Comparison of ENCODE assay signal across 12 mouse cellular contexts in the genomic region with DNA sequence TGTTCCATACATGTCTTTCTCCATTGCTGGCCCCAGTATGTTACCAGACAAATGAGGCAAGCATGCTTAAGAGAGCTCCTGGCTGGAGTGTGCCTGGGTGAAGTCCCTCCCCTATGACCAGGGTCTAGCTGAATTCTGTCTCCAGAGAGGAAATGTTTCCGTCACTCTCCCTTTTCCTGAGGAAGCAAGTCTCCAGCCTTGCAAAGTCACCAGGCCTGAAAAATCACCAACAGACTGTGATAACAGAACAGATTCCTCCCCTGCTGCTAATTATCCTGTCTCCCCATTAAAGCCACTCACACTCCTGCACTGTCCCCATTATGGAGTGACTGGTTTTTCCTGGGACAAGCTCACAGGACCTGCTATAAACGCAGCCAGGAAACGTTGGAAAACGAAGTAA.
A peak's percentile ranks its signal among the peaks of the same experiment; 100 is the strongest.
DNase-seq lines count a peak whose midpoint lies in the region; ATAC-seq and TF ChIP-seq lines count a peak whose summit lies in the region.
"Had no signal": no experiment of that assay in that cellular context is flagged by ENCODE, and none has a peak within 500 bp of the region (broad histone marks: within the 10 kb centered on the region; RNA-seq: fewer than 3 reads in every experiment).

No protein-coding gene starts in this region.

- H3K9ac ChIP-seq in lung, embryonic 14.5 days: no peak overlapping the region
- H3K9ac ChIP-seq in midbrain, embryonic 15.5 days: no peak overlapping the region
- H3K9ac ChIP-seq: forebrain, embryonic 13.5 days; limb, embryonic 12.5 days; neural tube, embryonic 13.5 days had no signal

- intact Hi-C loops in heart, postnatal 14 days (cut with DNase I): loop anchor here (10.0 kb wide), 1 partner anchor 315 kb away; no protein-coding TSS in a partner anchor

- WGBS in lung, embryonic 14.5 days: 50% methylated on average over 4 of the region's 4 CpGs
- 35% methylated on average over 4 of the region's 4 CpGs for WGBS in lung, adult 2 months
- 77% methylated on average over 4 of the region's 4 CpGs for WGBS in midbrain, embryonic 15.5 days

- peak; percentile 60; the same call in 1 of the 2 replicates for ATAC-seq in lung, embryonic 14.5 days (ENCODE audit: insufficient read depth)
- ATAC-seq in midbrain, embryonic 15.5 days (replicated peaks): no peak
- ATAC-seq: forebrain, embryonic 13.5 days had no signal

- H3K4me2 ChIP-seq in lung, embryonic 14.5 days: no peak overlapping the region
- H3K4me2 ChIP-seq in midbrain, embryonic 15.5 days: no peak overlapping the region
- H3K4me2 ChIP-seq: forebrain, embryonic 13.5 days; limb, embryonic 12.5 days; neural tube, embryonic 13.5 days had no signal

- H3K4me3 ChIP-seq in lung, embryonic 14.5 days (ENCODE audit: low read depth, low read length): no peak overlapping the region
- H3K4me3 ChIP-seq in lung, adult 2 months (replicated peaks; ENCODE audit: extremely low read depth, low read depth, low read length): no peak overlapping the region
- no peak overlapping the region for H3K4me3 ChIP-seq in midbrain, embryonic 15.5 days
- H3K4me3 ChIP-seq: forebrain, embryonic 13.5 days; limb, embryonic 12.5 days; megakaryocyte, embryonic 14.5 days; neural tube, embryonic 13.5 days had no signal

- TF ChIP-seq POLR2A in lung, adult 2 months (IDR thresholded peaks at IDR 0.05; ENCODE audit: borderline replicate concordance, extremely low read depth, low read depth, low read length): no peak

- H3K36me3 ChIP-seq in lung, embryonic 14.5 days (ENCODE audit: insufficient read depth): no peaks in the 10 kb centered on the region
- H3K36me3 ChIP-seq in midbrain, embryonic 15.5 days (replicated peaks): no peaks in the 10 kb centered on the region
- H3K36me3 ChIP-seq: limb, embryonic 12.5 days; neural tube, embryonic 13.5 days had no signal

- no peaks in the 10 kb centered on the region for H3K9me3 ChIP-seq in lung, embryonic 14.5 days (ENCODE audit: low read depth, low read length)
- H3K9me3 ChIP-seq in midbrain, embryonic 15.5 days: no peaks in the 10 kb centered on the region
- H3K9me3 ChIP-seq: forebrain, embryonic 13.5 days; limb, embryonic 12.5 days; neural tube, embryonic 13.5 days had no signal

- H3K27ac ChIP-seq in lung, embryonic 14.5 days (ENCODE audit: low read depth): no peak overlapping the region
- no peak overlapping the region for H3K27ac ChIP-seq in midbrain, embryonic 15.5 days
- H3K27ac ChIP-seq: forebrain, embryonic 13.5 days; limb, embryonic 12.5 days; neural tube, embryonic 13.5 days had no signal

- no peaks in the 10 kb centered on the region for H3K4me1 ChIP-seq in lung, embryonic 14.5 days (ENCODE audit: insufficient read depth)
- H3K4me1 ChIP-seq in lung, adult 2 months (ENCODE audit: control insufficient read depth, insufficient read depth, low read length): no peaks in the 10 kb centered on the region; the same call in 1 of the 2 replicates
- H3K4me1 ChIP-seq in midbrain, embryonic 15.5 days: no peaks in the 10 kb centered on the region
- H3K4me1 ChIP-seq: limb, embryonic 12.5 days; megakaryocyte, embryonic 14.5 days; neural tube, embryonic 13.5 days had no signal

- no peak for TF ChIP-seq CTCF in lung, embryonic 14.5 days (IDR thresholded peaks at IDR 0.05; ENCODE audit: low read depth)
- TF ChIP-seq CTCF in lung, adult 2 months (IDR thresholded peaks at IDR 0.05; ENCODE audit: insufficient read depth, low read length): no peak

- H3K27me3 ChIP-seq in lung, embryonic 14.5 days (ENCODE audit: insufficient read depth, low read length): no peaks in the 10 kb centered on the region
- H3K27me3 ChIP-seq in midbrain, embryonic 15.5 days (replicated peaks): no peaks in the 10 kb centered on the region
- H3K27me3 ChIP-seq: CH12.LX; forebrain, embryonic 13.5 days; limb, embryonic 12.5 days; megakaryocyte, embryonic 14.5 days; neural tube, embryonic 13.5 days had no signal

- DNase-seq in lung, embryonic 14.5 days: peak; percentile 44
- no peak for DNase-seq in lung, adult 2 months
- peak; percentile 4 to 9 for DNase-seq in heart, postnatal 14 days
- peak; percentile 25 to 52 for DNase-seq in kidney, postnatal 36 days
- no peak for DNase-seq in yolk sac, embryonic 10.5 days (ENCODE audit: low spot score)
- no peak for DNase-seq in ovary, adult 18-20 months (ENCODE audit: low spot score)

Comparison
In these comparisons a context has a peak if more than half of its experiments do, and no peak if none do; other contexts are left out.
1. DNase-seq: peak in lung, embryonic 14.5 days (single experiment), heart, postnatal 14 days (2 of 2) and kidney, postnatal 36 days (2 of 2); none in lung, adult 2 months (single experiment), yolk sac, embryonic 10.5 days (single experiment) and ovary, adult 18-20 months (single experiment).